Mouse (Mus musculus) brown adipose tissue, adult 24 weeks (tissue): Measurements from ENCODE around the gene Trim37. TPM values are rescaled to one million over a fixed set of nuclear protein-coding genes. Genes with fewer than 3 reads are reported as not detected.

Source experiments
- H3K27ac ChIP-seq: fragments of 200-500 bp; replicated peaks from 2 replicates; pipeline ENCODE4 v1.5.1; 2012; ENCODE audit warnings: low read depth, mild to moderate bottlenecking, low read length
- H3K4me1 ChIP-seq: fragments of 200-500 bp; 2 replicates; pipeline ENCODE4 v1.6.1; 2012; ENCODE audit warnings: low read length, mixed read lengths; ENCODE audit not compliant: control insufficient read depth, insufficient read depth, insufficient read length
- H3K4me3 ChIP-seq: fragments of 200-500 bp; 2 replicates; pipeline ENCODE4 v1.5.1; 2012; ENCODE audit warnings: low read depth, mild to moderate bottlenecking, low read length, moderate library complexity; ENCODE audit not compliant: insufficient read depth
- polyA plus RNA-seq: library from polyadenylated mRNA; stranded (reverse); fragments of >200 nt; gene quantifications from 2 replicates; pipeline ENCODE4 v1.2.4, GENCODE M21; 2012; ENCODE audit not compliant: missing spikeins, insufficient read depth, insufficient read length

The Trim37 gene
- polyA plus RNA-seq = 5.6 and 6.4 TPM in 2 replicates

DNA sequence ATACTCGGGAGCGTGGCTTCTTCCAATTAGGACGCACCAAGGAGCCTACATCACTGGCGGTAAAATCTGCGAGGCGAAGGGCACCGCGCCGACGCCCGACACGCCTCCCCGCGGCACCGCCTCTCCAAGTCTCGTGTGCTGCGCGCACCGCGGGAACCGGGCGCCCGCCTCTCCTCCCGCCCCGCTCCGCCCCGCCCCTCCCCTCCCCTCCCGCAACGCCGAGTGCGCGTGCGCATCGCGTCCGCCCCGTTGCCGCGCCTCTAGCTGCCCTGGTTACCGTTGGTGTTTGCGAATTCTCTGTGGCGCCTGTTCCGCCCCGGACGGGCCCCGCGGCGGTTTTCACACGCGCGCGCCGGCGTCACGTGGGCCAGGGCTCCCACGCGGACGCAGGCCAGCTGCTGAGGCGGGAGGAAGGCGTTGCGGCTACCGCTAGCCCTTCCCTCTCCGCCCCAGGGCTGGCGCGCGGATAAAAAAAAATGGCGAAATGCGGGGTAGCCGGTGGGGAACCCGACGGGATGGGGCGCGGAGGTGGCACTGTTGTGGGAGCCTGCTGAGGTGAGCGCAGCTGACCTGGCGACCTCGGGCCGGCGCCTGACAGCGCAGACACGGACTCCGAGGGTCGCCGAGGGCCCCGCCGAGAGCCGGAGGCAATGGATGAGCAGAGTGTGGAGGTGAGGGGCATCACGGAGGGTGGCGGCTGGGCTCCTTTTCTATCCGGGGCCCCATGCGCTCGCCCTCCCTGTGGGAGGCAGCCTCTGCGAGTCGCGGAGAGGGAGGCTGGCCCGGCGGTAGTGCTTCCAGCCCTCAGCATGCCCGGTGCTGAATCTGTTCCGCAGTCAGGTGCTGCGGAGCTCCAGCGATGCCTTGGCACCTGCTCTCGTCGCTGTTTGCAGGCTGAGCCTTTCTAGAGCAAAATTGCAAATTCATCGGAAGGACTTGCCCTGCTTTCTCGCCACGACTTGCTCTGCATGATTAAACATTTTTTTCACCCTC is at the start of gene Trim37:
Gene Trim37 (plus strand): TSS at position 254 of the 993 bp plus-strand sequence.
- peak within 1 kb of the TSS; percentile 82 for H3K4me3 ChIP-seq
- H3K4me1 ChIP-seq = no peaks in the 10 kb centered on the region
- H3K27ac ChIP-seq = no peak within 1 kb of the TSS; the same call in 1 of the 2 replicates

- Histone ChIP-seq H3K27ac (no peak overlapping the region), H3K4me3 (no peak overlapping the region), H3K4me1 (peaks cover 17% of the 10 kb centered on the region)
These were observed 43.2 kb upstream of the Trim37 start for GRCm38 (mm10) chr11:87083712-87084111.

DNA sequence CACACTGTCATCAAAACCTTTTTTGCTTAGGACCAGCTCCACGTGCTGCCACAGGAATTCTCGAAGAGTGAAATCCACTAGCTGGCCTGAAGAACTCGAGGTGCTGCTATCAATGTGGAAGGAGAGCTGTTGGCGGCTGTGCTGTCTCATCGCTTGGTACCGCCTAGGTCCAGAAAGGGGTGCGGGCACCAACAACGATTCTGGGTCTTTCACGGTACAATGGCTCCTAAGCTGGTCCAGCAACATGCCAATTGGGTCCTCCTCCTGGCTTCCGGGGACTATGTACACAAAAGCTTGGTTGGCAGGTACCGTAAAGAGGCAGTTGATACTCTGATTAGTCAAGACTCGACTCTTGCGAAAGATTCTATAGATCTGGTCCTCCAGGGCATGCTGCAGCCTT is 41.4 kb upstream of the Trim37 start:
- no peak overlapping the region for H3K27ac ChIP-seq
- H3K4me3 ChIP-seq = peak overlapping the region; percentile 95
- peaks cover 17% of the 10 kb centered on the region for H3K4me1 ChIP-seq

- peak within 1 kb of the TSS; percentile 95 for H3K4me3 ChIP-seq
- H3K4me1 ChIP-seq = peaks cover 17% of the 10 kb centered on the region
- peak within 1 kb of the TSS; percentile 88 for H3K27ac ChIP-seq
These were observed 40.4 kb upstream of the Trim37 start, which contains the start of gene Smg8 for GRCm38 (mm10) chr11:87086290-87086984. Gene Smg8, minus strand, starts transcription at chr11:87086774.

DNA sequence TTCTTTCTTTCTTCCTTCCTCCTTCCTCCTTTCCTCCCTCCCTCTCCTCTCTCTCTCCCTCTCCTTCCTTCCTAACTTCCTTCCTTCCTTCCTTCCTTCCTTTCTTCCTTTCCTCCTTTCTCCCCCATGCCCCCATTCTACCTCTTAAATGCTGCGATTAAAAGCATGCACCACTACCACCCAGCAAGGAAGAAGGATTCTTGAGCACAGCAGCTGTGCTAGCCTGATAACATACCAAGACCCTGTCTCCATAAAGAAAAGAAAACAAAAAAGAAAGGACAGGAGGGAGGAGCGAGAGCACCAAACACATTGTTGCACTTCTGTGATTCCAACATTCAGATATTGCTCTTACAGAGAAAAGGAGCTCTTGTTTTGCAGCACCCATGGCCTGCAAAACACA is 39.7 kb upstream of the Trim37 start:
- Histone ChIP-seq H3K4me1 (peaks cover 17% of the 10 kb centered on the region), H3K4me3 (peak overlapping the region; percentile 95; the same call in 1 of the 2 replicates), H3K27ac (peak overlapping the region; percentile 88; the same call in 1 of the 2 replicates)

DNA sequence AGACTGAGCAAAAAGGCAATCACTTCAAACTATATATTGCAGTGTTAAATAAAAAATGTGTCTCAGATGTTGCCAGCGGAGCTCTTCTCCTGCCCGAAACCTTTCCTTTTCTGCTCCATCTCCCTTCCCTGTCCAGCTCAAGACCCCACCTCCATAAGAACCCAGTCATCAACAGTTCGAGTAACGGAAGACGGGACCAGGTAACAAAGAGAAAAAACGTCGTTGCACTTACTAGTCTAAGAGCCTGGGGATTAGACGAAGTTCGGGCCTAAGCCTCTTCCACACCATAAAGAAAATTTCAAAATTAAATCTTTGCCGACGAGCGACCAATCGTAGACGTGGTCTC is 18.5 kb upstream of the Trim37 start, which contains the start of gene Prr11:
Gene Prr11 (minus strand): TSS at position 300 of the 346 bp plus-strand sequence.
- no peaks in the 10 kb centered on the region for H3K4me1 ChIP-seq
- H3K4me3 ChIP-seq = peak within 1 kb of the TSS; percentile 75
- H3K27ac ChIP-seq = peak within 1 kb of the TSS; percentile 77

DNA sequence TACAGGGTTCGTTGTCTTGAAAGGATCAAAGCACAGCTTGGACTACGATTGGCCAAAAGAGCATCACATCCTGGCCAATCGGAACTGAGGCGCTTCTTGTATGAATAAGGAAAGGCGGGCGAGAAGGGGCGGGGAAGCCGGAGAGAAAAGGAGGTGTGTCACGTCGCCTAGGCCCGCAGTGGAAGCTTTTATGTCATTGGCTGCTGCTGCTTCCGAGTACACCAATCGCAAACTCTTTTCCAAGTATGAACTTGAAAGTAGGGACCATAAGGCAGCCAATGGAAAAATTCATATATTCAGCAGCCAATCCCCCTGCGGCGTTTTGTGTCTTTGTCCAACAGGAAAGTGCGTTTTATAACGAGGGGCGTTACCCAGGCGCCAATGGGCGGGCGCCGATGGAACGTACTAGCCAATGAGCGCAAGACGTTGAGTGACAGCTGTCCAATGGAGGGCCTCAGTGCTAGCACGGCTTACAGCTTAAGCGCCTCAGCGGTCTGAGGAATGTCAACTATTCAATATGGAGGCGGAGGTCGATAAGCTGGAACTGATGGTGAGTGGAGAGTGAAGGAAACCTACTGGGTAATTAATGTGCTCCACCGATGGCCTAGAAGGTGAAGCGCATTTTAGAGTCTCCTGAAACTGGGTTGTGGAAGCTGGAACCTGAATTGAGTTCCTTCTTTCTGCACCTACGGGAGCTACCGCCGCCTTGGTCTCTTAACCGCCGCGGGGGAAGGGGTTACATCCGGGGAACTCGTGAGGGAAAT is 17.9 kb upstream of the Trim37 start, which contains the start of gene Ska2:
Gene Ska2 (plus strand): TSS at position 480 of the 764 bp plus-strand sequence.
- peak within 1 kb of the TSS; percentile 75 for H3K4me3 ChIP-seq
- no peaks in the 10 kb centered on the region for H3K4me1 ChIP-seq
- peak within 1 kb of the TSS; percentile 77 for H3K27ac ChIP-seq

DNA sequence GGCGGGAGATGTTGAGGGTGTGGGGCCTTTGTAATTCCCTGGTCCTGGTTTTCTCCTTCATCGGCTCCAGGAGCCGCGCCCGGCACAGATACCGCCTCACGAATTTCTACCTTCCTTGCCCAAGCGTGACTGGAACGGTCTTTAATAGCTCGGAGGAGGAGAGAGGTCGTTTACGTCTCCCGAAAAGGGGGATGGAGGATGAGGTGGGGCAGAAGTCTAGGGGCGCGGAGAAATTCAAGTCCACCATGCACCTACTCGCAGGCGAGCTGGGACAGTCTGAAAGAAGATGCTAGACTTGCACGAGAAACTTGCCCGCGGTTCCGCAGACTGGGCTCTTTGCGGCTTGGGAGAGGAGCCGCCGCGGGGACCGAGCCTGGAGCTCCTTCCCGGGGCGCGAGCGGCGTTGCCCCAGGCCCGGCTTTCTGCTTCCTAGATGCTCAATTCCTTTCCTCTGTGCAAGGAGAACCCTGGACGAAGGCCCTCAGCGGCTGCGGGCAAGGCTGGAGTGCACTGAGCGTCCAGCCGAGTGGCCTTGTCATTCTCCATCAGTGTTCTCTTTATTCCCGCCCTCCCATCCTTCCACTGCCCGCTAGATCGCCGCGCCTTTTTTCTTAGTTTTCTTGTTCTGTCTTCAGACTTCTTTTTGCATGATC is 17.2 kb upstream of the Trim37 start:
- Histone ChIP-seq H3K4me3 (peak overlapping the region; percentile 75), H3K4me1 (no peaks in the 10 kb centered on the region), H3K27ac (peak overlapping the region; percentile 77)

DNA sequence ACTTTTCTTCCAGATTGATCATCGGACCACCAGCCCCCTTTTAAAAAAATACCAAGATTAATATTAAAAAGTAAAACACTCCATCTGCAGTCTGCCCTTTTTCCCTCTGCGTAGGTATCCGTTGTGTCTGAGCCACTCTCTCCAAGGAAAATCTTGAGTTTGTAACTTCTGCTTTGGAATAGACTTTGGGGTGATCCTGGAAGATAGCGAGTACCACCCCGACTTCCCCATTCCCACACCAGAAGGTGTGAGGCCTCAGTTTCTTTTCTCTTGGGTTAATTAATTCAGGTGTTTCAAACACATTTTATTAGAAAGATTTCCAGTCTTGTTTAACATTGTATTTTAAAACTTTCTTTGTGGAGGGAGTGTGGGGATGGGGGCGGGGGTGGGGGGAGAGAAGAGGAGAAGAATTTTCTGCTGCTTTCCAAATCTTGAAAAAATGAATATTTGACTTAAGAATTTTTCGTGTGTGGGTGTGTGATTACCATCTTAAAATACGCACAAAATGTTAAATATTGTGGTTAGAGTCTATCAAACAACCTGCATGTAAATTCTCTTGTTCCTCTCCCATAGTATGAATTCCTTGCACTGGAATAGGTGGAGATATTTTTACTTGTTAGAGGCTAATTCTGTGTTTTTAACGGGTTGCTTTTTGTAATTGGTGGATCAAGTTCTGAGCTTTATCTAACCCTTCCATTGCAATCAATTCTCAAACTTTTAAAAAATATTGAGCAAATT is 16.5 kb upstream of the Trim37 start:
- no peaks in the 10 kb centered on the region for H3K4me1 ChIP-seq
- peak overlapping the region; percentile 75 for H3K4me3 ChIP-seq
- no peak overlapping the region; the same call in 1 of the 2 replicates for H3K27ac ChIP-seq

- Histone ChIP-seq H3K4me1 (no peaks in the 10 kb centered on the region), H3K4me3 (no peak overlapping the region), H3K27ac (no peak overlapping the region)
These were observed 5.0 kb upstream of the Trim37 start for GRCm38 (mm10) chr11:87121864-87122263.

DNA sequence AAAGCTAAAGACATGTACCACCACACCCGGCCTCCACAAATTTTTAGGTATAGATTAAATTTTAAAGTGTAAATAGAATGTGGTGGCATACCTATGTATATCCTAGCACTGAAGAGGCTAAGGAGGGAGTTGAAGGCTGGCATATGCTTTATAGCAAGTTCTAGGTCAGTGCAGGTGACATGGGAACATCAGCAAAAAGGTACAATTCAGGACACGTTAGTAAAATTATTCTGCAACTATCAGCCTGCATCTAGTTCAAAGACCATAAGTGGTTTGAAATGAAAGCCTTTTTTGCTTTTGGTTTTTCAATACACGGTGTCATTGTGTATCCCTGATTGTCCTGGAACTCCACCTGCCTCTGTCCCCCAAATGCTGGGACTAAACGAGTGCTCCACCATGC is 1.3 kb upstream of the Trim37 start:
- H3K27ac ChIP-seq = no peak overlapping the region
- no peaks in the 10 kb centered on the region for H3K4me1 ChIP-seq
- H3K4me3 ChIP-seq = no peak overlapping the region

GRCm38 (mm10) chr11:87126281-87126823 is 525 bp upstream of the Trim37 start:
- no peaks in the 10 kb centered on the region for H3K4me1 ChIP-seq
- no peak overlapping the region; the same call in 1 of the 2 replicates for H3K27ac ChIP-seq
- H3K4me3 ChIP-seq = peak overlapping the region; percentile 52

- H3K4me3 ChIP-seq = no peak overlapping the region
- no peaks in the 10 kb centered on the region for H3K4me1 ChIP-seq
- no peak overlapping the region for H3K27ac ChIP-seq
These were observed 9.4 kb downstream of the Trim37 start for GRCm38 (mm10) chr11:87136233-87136632.
